Mouse (Mus musculus) kidney, adult 9 months (tissue): Measurements from ENCODE around the gene Serpinb1a.

ENCODE experiments used
- DNase-seq: peaks from one replicate; pipeline ENCODE4 v3.0.0; 2022

Serpinb1a gene

GRCm38 (mm10) chr13:32833237-32833636 lies 17.7 kb downstream of the Serpinb1a start:
- DNase-seq: no peak

- DNase-seq: no peak
Measured at GRCm38 (mm10) chr13:32832776-32833175, 18.2 kb downstream of the Serpinb1a start.

DNA sequence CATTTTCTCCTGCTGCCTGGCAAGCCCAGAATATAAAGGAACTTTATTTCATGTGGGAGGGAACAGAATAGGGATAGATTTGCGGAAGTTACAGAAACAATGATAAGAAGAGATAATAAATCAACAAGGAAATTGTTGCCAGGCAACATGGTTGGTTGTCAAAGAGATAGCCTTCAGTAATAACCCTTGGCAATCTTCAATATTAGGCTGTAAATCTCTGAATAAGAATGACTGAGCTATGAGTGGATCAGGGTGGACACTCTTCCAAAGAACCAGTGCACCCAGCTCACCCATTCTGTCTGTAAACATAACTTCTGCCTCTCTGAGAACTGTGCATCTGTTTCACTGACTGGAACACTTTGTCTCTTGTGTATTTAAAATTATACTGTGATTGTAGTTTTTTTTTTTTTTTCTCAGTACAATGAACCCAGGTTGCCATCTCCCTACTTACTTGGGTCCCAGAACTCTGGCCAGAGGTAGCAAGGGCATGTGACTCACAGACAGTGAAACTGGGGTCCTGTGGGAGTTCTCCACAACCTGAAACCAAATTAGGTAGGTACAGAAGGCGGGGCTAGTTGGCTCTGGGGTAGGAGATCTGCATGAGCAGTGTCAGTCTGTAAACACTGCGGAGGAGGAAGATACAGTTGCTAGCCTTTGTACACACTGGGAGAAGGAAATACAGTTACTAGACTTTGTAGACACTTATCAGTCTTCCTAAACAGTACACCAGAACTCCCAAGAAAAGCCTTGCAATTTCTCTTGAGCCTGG lies 19.3 kb downstream of the Serpinb1a start:
- no peak for DNase-seq

DNA sequence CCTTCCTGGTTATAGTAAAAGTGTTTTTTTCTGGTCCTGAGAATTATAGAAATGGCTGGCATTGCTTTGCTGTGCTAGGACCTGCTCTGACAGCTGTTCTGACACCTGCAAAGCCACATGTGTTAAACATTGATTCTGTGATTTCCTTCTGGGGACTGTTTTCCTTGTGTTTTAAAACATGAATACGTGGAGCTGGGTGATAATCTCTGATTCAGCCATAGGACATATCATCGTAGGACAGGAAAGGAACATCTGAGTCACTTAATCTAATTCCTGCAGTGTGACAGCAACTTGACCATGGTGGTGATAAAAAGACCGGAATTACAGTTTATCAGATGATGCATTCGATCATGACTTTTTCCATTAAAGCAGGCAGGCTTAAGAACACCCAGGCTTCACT lies 22.1 kb downstream of the Serpinb1a start:
- DNase-seq: no peak

DNA sequence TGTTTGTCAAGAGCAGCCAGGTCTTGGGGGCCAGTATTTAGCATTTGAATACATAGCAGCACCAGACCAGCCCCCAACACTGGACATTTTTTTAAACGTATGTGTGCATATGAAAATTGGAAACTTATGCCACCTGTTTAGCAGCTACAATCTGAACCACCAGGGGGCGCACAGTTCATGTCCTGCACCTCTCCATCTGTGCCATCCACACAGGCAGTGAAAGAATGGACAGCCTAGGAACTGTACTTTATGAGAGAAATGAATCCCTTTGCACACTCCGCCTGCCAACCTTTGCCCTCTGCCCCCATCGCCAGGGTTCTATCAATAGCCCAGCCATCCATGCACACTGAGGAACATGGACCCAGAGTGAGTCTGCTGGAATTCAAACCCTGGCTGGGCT lies 23.0 kb downstream of the Serpinb1a start:
- peak; percentile 65 for DNase-seq

DNA sequence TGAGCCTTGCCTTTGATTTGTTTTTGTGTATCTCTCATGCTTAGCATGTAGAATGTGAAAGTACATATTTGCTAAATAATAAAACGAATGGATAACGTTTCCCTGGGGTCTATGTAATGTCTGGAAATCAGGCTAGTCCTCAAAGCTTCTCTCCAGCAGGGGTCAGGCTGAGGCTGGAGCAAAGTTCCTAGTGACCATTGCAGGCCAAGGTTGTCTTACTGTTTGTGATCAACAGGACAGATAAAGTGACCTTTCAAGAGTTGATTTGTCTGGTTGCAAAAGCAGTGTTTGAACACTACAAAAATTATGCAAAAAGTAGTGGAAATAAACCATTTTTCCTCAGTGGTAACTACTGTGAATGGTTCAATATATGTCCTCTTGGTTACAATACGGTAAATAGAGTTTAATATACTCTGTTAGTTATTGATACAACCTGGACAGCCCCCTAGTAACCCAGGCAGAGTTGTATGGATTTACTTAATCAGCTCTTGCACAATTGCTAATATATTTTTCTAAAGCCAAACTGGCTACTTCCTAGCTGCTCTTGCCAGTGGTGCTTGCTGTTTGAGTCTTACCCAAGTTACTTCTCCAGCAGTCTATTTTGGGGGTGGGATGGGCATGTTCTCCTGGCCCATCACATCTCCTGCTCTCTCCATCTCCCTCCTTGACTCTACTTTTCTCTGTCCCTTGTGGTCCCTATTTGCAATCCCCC lies 23.7 kb downstream of the Serpinb1a start:
- no peak for DNase-seq

DNA sequence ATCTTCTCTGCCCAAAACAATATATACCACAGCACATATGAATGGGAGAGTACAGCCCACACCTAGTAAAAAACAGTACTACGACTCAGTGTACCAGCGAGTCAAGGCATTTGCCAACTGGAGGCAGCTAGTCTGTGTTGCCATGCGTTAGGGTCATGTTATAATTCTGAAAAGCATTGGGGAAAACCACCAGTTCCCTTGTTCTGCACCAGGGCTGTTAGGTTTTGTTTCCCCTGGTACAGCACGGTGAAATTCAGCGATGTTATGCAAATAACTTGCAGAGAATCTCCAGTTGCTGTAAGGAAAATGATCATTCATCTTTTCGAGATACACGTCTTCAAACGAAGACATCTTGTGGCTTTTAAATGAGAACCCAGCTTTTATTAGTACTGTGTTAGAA lies 25.4 kb downstream of the Serpinb1a start:
- DNase-seq: no peak

GRCm38 (mm10) chr13:32824377-32825330 lies 26.3 kb downstream of the Serpinb1a start:
- DNase-seq: no peak

GRCm38 (mm10) chr13:32823126-32823525 lies 27.9 kb downstream of the Serpinb1a start:
- DNase-seq: no peak

GRCm38 (mm10) chr13:32821671-32822070 lies 29.3 kb downstream of the Serpinb1a start:
- DNase-seq: no peak

- DNase-seq: no peak
Measured at GRCm38 (mm10) chr13:32819926-32820325, 31.1 kb downstream of the Serpinb1a start.

- no peak for DNase-seq
Measured at GRCm38 (mm10) chr13:32819241-32819640, 31.7 kb downstream of the Serpinb1a start.

- DNase-seq: no peak
Measured at GRCm38 (mm10) chr13:32807624-32808023, 43.4 kb downstream of the Serpinb1a start.

DNA sequence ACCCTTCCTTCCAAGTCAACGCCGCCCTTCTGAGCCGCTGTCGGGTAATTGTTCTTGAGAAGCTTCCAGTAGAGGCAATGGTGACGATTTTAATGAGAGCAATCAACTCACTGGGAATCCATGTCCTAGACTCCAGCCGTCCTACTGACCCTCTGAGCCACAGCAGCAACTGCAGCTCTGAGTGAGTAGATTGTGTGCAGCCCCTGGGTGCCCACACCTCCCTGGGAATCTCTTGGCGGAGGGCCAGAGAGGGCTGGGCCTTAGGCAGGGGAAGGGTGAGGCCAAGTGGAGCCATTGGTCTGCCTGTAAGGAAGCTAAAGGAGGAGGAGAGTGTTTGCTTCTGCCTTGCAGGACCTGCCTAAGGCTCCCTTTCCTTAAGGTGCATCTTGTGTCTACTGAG lies 44.2 kb downstream of the Serpinb1a start:
- DNase-seq: no peak

DNA sequence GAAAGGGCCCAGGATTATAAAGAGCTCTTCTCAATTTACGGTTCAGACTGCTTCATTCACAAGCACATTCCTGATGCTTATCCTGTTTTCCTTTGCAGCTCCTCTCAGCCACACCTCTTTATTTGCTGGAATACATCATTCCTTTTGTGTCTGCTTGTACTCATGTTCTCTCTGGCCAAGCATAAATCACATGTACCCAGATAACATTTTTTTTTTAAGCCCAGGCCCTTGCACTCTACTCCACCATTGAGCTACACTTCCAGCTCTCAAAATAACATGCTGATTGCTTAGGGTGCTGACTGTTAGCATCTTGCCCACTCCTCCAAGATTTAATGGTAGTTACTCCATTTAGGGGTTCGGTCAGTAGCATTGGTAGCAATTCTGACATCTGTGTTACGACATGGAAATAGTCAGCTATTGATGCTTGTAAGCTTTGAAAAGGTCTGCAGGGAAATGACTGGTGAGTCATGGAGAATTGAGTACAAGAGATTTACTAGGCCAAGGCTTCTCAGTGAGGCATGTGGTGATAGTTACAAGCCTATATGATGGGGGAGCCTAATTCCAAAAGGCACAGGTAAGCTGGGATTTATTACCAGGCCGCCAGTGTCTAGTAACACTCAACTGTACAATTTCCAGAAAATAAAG lies 47.2 kb downstream of the Serpinb1a start:
- DNase-seq: no peak

DNA sequence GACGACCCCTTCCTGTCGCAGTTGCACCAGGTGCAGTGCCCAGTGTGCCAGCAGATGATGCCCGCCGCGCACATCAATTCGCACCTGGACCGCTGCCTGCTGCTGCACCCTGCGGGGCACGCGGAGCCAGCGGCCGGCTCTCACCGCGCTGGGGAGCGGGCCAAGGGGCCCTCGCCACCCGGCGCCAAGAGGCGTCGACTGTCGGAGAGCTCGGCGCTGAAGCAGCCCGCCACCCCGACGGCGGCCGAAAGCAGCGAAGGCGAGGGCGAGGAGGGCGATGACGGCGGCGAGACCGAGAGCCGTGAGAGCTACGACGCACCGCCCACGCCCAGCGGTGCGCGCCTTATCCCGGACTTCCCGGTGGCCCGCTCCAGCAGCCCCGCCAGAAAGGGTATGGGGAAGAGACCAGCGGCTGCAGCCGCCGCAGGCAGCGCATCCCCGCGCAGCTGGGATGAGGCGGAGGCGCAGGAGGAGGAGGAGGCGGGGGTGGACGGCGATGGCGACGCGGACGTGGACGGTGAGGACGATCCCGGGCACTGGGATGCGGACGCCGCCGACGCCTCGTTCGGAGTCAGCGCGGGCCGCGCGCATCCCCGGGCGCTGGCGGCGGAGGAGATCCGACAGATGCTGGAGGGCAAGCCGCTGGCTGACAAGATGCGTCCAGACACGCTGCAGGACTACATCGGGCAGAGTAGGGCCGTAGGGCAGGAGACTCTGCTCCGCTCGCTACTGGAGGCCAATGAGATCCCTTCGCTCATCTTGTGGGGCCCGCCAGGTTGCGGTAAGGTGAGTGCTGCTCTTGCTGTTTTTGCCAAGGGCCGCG lies 48.5 kb downstream of the Serpinb1a start, which contains the start of gene D930007J09Rik:
D930007J09Rik (minus strand) TSS at position 591 of the 823 bp plus-strand sequence.
- DNase-seq: peak; percentile 26

GRCm38 (mm10) chr13:32801693-32802221 lies 49.2 kb downstream of the Serpinb1a start, which contains the start of gene Wrnip1:
Gene Wrnip1 (plus strand): TSS chr13:32802038.
- DNase-seq: peak; percentile 99

GRCm38 (mm10) chr13:32800859-32801258 lies 50.1 kb downstream of the Serpinb1a start:
- peak; percentile 27 for DNase-seq

GRCm38 (mm10) chr13:32799131-32799530 lies 51.9 kb downstream of the Serpinb1a start:
- DNase-seq: peak; percentile 57

GRCm38 (mm10) chr13:32797085-32797484 lies 53.9 kb downstream of the Serpinb1a start:
- DNase-seq: peak; percentile 28

DNA sequence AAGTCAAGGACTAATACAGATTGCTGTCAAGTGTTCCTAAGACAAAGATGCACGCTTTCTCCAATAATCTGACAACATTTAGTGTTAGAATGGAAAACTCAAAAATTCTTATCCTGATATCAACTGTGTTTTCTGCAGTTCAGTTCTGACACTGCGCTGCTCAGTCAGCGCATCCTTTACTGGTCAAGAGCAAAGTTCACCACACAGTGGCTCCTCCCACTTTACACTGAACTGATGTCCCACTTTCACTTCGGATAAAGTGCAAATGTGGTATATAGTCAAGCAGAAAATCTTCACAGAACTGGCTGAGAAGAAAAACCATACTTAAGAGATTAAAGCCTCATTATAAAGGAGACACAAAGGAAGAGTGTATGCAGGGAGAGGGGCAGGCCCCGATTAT lies 55.8 kb downstream of the Serpinb1a start:
- peak; percentile 79 for DNase-seq
